In the genomic region with DNA sequence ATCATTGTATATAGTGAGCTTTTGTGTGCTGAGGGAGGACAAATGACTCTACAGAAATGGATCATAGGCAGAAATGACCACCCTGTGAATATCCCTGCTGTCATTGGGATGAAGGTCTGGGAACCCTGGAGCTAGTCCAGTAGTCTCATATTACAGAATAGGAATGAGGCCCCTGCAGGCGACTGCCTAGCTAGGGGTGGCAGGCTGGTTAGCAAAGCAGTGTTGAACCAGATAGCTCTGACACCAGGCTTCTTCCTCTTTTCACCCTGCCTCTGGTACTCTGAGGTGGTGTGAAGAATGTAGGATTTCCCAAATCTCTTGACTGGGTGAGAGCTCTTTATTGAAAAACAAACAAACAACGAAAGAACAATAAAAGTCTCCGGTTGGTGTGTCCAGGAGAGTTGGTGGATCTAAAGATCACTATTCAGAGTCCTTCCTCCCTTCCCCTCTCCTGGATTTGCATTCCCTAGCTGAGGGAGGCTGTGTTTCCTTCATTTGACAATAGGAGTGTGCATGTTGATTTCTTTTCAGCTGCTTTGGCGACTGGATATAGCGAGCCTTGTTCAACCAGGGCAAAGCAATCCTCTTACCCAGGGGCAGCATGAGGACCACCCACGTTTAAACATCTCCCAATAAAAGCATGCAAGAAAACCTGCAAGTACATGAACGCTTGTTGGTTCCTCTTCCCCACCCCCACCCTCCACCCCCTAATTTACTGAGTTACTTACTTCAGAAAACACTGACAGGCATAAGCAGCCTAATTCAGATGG, we compare ENCODE assay signal across 12 mouse cellular contexts. TPM values are rescaled to one million over a fixed set of nuclear protein-coding genes. Genes with fewer than 3 reads are reported as not detected.
DNase-seq lines count a peak whose midpoint lies in the region; ATAC-seq and TF ChIP-seq lines count a peak whose summit lies in the region.
"Had no signal": no experiment of that assay in that cellular context is flagged by ENCODE, and none has a peak within 500 bp of the region (broad histone marks: within the 10 kb centered on the region; RNA-seq: fewer than 3 reads in every experiment).

No protein-coding gene starts in this region.

- peaks cover 19% of the 10 kb centered on the region for H3K4me1 ChIP-seq in hindbrain, embryonic 10.5 days (replicated peaks)
- peaks cover 11% of the 10 kb centered on the region for H3K4me1 ChIP-seq in hindbrain, embryonic 13.5 days (replicated peaks)
- H3K4me1 ChIP-seq in thymus, adult 2 months (replicated peaks; ENCODE audit: control insufficient read depth, insufficient read depth, low read length): no peaks in the 10 kb centered on the region

- no peaks in the 10 kb centered on the region for H3K36me3 ChIP-seq in hindbrain, embryonic 10.5 days
- no peaks in the 10 kb centered on the region for H3K36me3 ChIP-seq in hindbrain, embryonic 13.5 days
- H3K36me3 ChIP-seq in thymus, adult 2 months (ENCODE audit: control insufficient read depth, insufficient read depth, low read length): no peaks in the 10 kb centered on the region

- no peak for ATAC-seq in hindbrain, embryonic 13.5 days (ENCODE audit: low FRiP score)
- peak; percentile 39 to 86; a peak in 2 of 4 replicates for ATAC-seq in hematopoietic stem cell, adult 5-6 weeks (replicated peaks in 1 of 2; ENCODE audit: insufficient read depth in 1 of 2, low FRiP score in 2 of 2, low TSS enrichment in 1 of 2, low read depth in 1 of 2, poor library complexity in 2 of 2, severe bottlenecking in 2 of 2)

- WGBS in hindbrain, embryonic 10.5 days: 10% methylated on average over 7 of the region's 7 CpGs
- WGBS in hindbrain, embryonic 13.5 days: 8% methylated on average over 7 of the region's 7 CpGs
- 27% methylated on average over 7 of the region's 7 CpGs for WGBS in thymus, adult 2 months

- no peak overlapping the region for H3K4me2 ChIP-seq in hindbrain, embryonic 13.5 days

- no peaks in the 10 kb centered on the region for H3K9me3 ChIP-seq in hindbrain, embryonic 10.5 days
- H3K9me3 ChIP-seq in hindbrain, embryonic 13.5 days: no peaks in the 10 kb centered on the region

- DNase-seq in hindbrain, embryonic 10.5 days (ENCODE audit: low spot score): peak; percentile 19
- peak; percentile 55 for DNase-seq in 3T3-L1 (ENCODE audit: low read depth, low spot score)
- peak; percentile 47 for DNase-seq in embryo, embryonic 11 days
- DNase-seq in thymus, adult 2 months: no peak
- DNase-seq in spleen, postnatal 14 days (ENCODE audit: low spot score in 2 of 2): no peak
- no peak for DNase-seq in left cerebral cortex, adult 8-10 months (ENCODE audit: low spot score in 2 of 2)
- DNase-seq: cerebellum, postnatal 14 days; thymus, postnatal 36 days had no signal

- H3K27ac ChIP-seq in hindbrain, embryonic 10.5 days: peak overlapping the region; percentile 59
- H3K27ac ChIP-seq in hindbrain, embryonic 13.5 days: no peak overlapping the region
- no peak overlapping the region for H3K27ac ChIP-seq in thymus, adult 2 months (ENCODE audit: control insufficient read depth, insufficient read depth, low read length)

- no peaks in the 10 kb centered on the region for H3K27me3 ChIP-seq in hindbrain, embryonic 10.5 days (ENCODE audit: insufficient read depth, poor library complexity, severe bottlenecking)
- no peaks in the 10 kb centered on the region for H3K27me3 ChIP-seq in hindbrain, embryonic 13.5 days
- H3K27me3 ChIP-seq in thymus, adult 2 months (ENCODE audit: control insufficient read depth, insufficient read depth, low read length): no peaks in the 10 kb centered on the region

- TF ChIP-seq POLR2A in thymus, adult 2 months (IDR thresholded peaks at IDR 0.05; ENCODE audit: control insufficient read depth, extremely low read depth, insufficient read depth, low read length, poor library complexity): no peak

- no peak for TF ChIP-seq CTCF in thymus, adult 2 months (IDR thresholded peaks at IDR 0.05; ENCODE audit: borderline replicate concordance, control insufficient read depth, extremely low read depth, insufficient read depth, low read length, poor library complexity)

- no peak overlapping the region for H3K9ac ChIP-seq in hindbrain, embryonic 13.5 days

- no peak overlapping the region for H3K4me3 ChIP-seq in hindbrain, embryonic 10.5 days
- H3K4me3 ChIP-seq in hindbrain, embryonic 13.5 days: no peak overlapping the region
- H3K4me3 ChIP-seq in thymus, adult 2 months (ENCODE audit: control insufficient read depth, insufficient read depth, low read length): no peak overlapping the region

RNA-seq across cellular contexts. Expression of gene Fam50b, which starts 26.1 kb away (rescaled TPM):
- polyA plus RNA-seq in hindbrain, embryonic 10.5 days (2016; fragmentation: Nextera tagmentation; extraction: Ambion mirVana): 0.12 TPM in 1 of 2 replicates, not detected in the other
- polyA plus RNA-seq in hindbrain, embryonic 13.5 days (2015; fragmentation: Nextera tagmentation; extraction: Ambion mirVana): not detected in 2 replicates
- total RNA-seq in hematopoietic stem cell, adult 5-6 weeks (2017): not detected in 2 replicates
- 0.10 TPM in 1 of 2 replicates, not detected in the other for polyA plus RNA-seq in thymus, adult 2 months (2012; rRNA removed)
- total RNA-seq in left cerebral cortex, adult 8-10 months (2022): not detected
- total RNA-seq: heart, postnatal 14 days; left cerebral cortex, postnatal 25 days had no signal

Comparison
In these comparisons a context has a peak if more than half of its experiments do, and no peak if none do; other contexts are left out.
1. DNase-seq: peak in hindbrain, embryonic 10.5 days (single experiment), 3T3-L1 (single experiment) and embryo, embryonic 11 days (single experiment); none in thymus, adult 2 months (single experiment), spleen, postnatal 14 days (0 of 2) and left cerebral cortex, adult 8-10 months (0 of 2).